Mouse (Mus musculus) adrenal gland, postnatal 25 days (tissue): ENCODE results near the gene Cask. TPM values are rescaled to one million over a fixed set of nuclear protein-coding genes. Genes with fewer than 3 reads are reported as not detected.

Source experiments
- microRNA-seq, 2 experiments: library from miRNA; unstranded; fragments of <30 nt; microRNA quantifications; one replicate each; pipeline ENCODE4 v1.2.0; 2021
- total RNA-seq: library from RNA; stranded (reverse); gene quantifications from 2 replicates; pipeline ENCODE4 v1.2.3, GENCODE M21; 2021

The Cask gene
- total RNA-seq, 1 experiment from 2014 or later = 40.0 TPM

Small RNA genes within 50 kb of the gene (microRNA-seq; reads per million reads assigned to microRNA genes)
- 0 reads per million in 2 experiments for gene Gm25246

Other genes starting within 250 kb of the Cask start
- gene Gpr34, start 219.3 kb downstream of the Cask start, total RNA-seq = 0.67 and 1.1 TPM in 2 replicates
- not detected in 2 replicates for gene Gpr82, start 190.0 kb downstream of the Cask start, total RNA-seq